In genomic region chr8:47939933-47940870, GRCm38 (mm10) we compare ENCODE assay signal across 8 mouse cellular contexts. TPM values are rescaled to one million over a fixed set of nuclear protein-coding genes. Genes with fewer than 3 reads are reported as not detected.
A peak's percentile ranks its signal among the peaks of the same experiment; 100 is the strongest.
DNase-seq lines count a peak whose midpoint lies in the region; ATAC-seq and TF ChIP-seq lines count a peak whose summit lies in the region.

No protein-coding gene starts in this region.

- WGBS in heart, embryonic 10.5 days = 71% methylated on average over 10 of the region's 10 CpGs
- 88% methylated on average over 10 of the region's 10 CpGs for WGBS in midbrain, embryonic 11.5 days
- WGBS in midbrain, postnatal 0 days = 87% methylated on average over 10 of the region's 10 CpGs
- WGBS in limb, embryonic 13.5 days = 64% methylated on average over 10 of the region's 10 CpGs

- intact Hi-C loops in heart, postnatal 36 days (cut with DNase I) = no loop called here
- intact Hi-C loops in left cerebral cortex, adult 2 months (cut with DNase I) = no loop called here

- peak overlapping the region; percentile 56; the same call in 1 of the 2 replicates for H3K27ac ChIP-seq in heart, embryonic 10.5 days
- no peak overlapping the region for H3K27ac ChIP-seq in midbrain, embryonic 11.5 days (ENCODE audit: low read depth, low read length)
- no peak overlapping the region for H3K27ac ChIP-seq in midbrain, postnatal 0 days (ENCODE audit: low read depth, low read length)
- H3K27ac ChIP-seq in limb, embryonic 13.5 days = peak overlapping the region; percentile 28
- no peak overlapping the region; the same call in 1 of the 2 replicates for H3K27ac ChIP-seq in left cerebral cortex, adult 2 months

- no peak for TF ChIP-seq CTCF in midbrain, postnatal 0 days (IDR thresholded peaks at IDR 0.05)
- no peak for TF ChIP-seq CTCF in left cerebral cortex, adult 2 months (IDR thresholded peaks at IDR 0.05)

- no peaks in the 10 kb centered on the region for H3K9me3 ChIP-seq in heart, embryonic 10.5 days
- H3K9me3 ChIP-seq in midbrain, embryonic 11.5 days (ENCODE audit: control insufficient read depth, low read length) = no peaks in the 10 kb centered on the region
- H3K9me3 ChIP-seq in midbrain, postnatal 0 days (ENCODE audit: low read length) = no peaks in the 10 kb centered on the region
- no peaks in the 10 kb centered on the region for H3K9me3 ChIP-seq in limb, embryonic 13.5 days

- no peaks in the 10 kb centered on the region for H3K27me3 ChIP-seq in heart, embryonic 10.5 days (ENCODE audit: insufficient read depth, poor library complexity, severe bottlenecking)
- H3K27me3 ChIP-seq in midbrain, embryonic 11.5 days (ENCODE audit: control insufficient read depth, insufficient read depth, low read length) = no peaks in the 10 kb centered on the region
- no peaks in the 10 kb centered on the region for H3K27me3 ChIP-seq in midbrain, postnatal 0 days (ENCODE audit: insufficient read depth, low read length)
- no peaks in the 10 kb centered on the region for H3K27me3 ChIP-seq in limb, embryonic 13.5 days

- peaks cover 38% of the 10 kb centered on the region for H3K4me1 ChIP-seq in heart, embryonic 10.5 days
- H3K4me1 ChIP-seq in midbrain, embryonic 11.5 days (ENCODE audit: control insufficient read depth, insufficient read depth, low read length) = no peaks in the 10 kb centered on the region
- no peaks in the 10 kb centered on the region for H3K4me1 ChIP-seq in midbrain, postnatal 0 days (ENCODE audit: insufficient read depth, low read length)
- peaks cover 45% of the 10 kb centered on the region for H3K4me1 ChIP-seq in limb, embryonic 13.5 days

- H3K4me3 ChIP-seq in heart, embryonic 10.5 days = no peak overlapping the region
- no peak overlapping the region for H3K4me3 ChIP-seq in midbrain, embryonic 11.5 days (ENCODE audit: low read depth, low read length)
- no peak overlapping the region for H3K4me3 ChIP-seq in midbrain, postnatal 0 days (ENCODE audit: low read depth, low read length)
- H3K4me3 ChIP-seq in limb, embryonic 13.5 days = no peak overlapping the region
- no peak overlapping the region for H3K4me3 ChIP-seq in left cerebral cortex, adult 2 months

- no peak overlapping the region for H3K9ac ChIP-seq in midbrain, embryonic 11.5 days (ENCODE audit: low read length)
- H3K9ac ChIP-seq in midbrain, postnatal 0 days (replicated peaks; ENCODE audit: low read length, poor library complexity, severe bottlenecking) = no peak overlapping the region
- H3K9ac ChIP-seq in limb, embryonic 13.5 days = no peak overlapping the region

- no peak for DNase-seq in heart, embryonic 10.5 days (ENCODE audit: low spot score)
- no peak for DNase-seq in heart, postnatal 36 days
- DNase-seq in midbrain, embryonic 11.5 days (ENCODE audit: low spot score, missing footprints) = peak; percentile 64
- no peak for DNase-seq in midbrain, postnatal 0 days (ENCODE audit: low spot score)
- DNase-seq in frontal cortex, postnatal 14 days (ENCODE audit: low spot score in 2 of 2) = no peak
- no peak for DNase-seq in left cerebral cortex, adult 2 months (ENCODE audit: extremely low spot score in 1 of 2, low spot score in 2 of 2)
- no peak for DNase-seq in spleen, adult 12 weeks (ENCODE audit: low spot score)

- no peak overlapping the region for H3K4me2 ChIP-seq in midbrain, embryonic 11.5 days
- no peak overlapping the region for H3K4me2 ChIP-seq in midbrain, postnatal 0 days (ENCODE audit: low read depth, low read length, poor library complexity, severe bottlenecking)
- H3K4me2 ChIP-seq in limb, embryonic 13.5 days (replicated peaks) = no peak overlapping the region

- ATAC-seq in midbrain, embryonic 11.5 days (ENCODE audit: low FRiP score) = no peak
- ATAC-seq in midbrain, postnatal 0 days (ENCODE audit: low FRiP score) = no peak
- no peak for ATAC-seq in limb, embryonic 13.5 days (ENCODE audit: low FRiP score, low read depth)

- H3K36me3 ChIP-seq in heart, embryonic 10.5 days = peaks cover 9% of the 10 kb centered on the region; the same call in 1 of the 2 replicates
- H3K36me3 ChIP-seq in midbrain, embryonic 11.5 days (ENCODE audit: control insufficient read depth, insufficient read depth, low read length) = no peaks in the 10 kb centered on the region
- H3K36me3 ChIP-seq in midbrain, postnatal 0 days (ENCODE audit: insufficient read depth, low read length) = no peaks in the 10 kb centered on the region
- H3K36me3 ChIP-seq in limb, embryonic 13.5 days = 0 out of 2 replicates have a peak, but pooled peaks cover 3% of the 10 kb centered on the region

RNA-seq across cellular contexts. Expression of gene Wwc2, which starts 50.5 kb away (rescaled TPM):
- polyA plus RNA-seq in heart, embryonic 10.5 days (2016; fragmentation: Nextera tagmentation; extraction: Ambion mirVana) = 16.7 and 19.2 TPM in 2 replicates
- 10 to 100 TPM; 26.1 to 28.3 TPM for total RNA-seq in heart, postnatal 36 days (2021)
- 6.0 and 6.2 TPM in 2 replicates for polyA plus RNA-seq in midbrain, embryonic 11.5 days (2014; fragmentation: Nextera tagmentation; extraction: Ambion mirVana)
- total RNA-seq in midbrain, postnatal 0 days (2014; rRNA removed) = 9.6 and 10.1 TPM in 2 replicates
- 4.0 and 4.5 TPM in 2 replicates for polyA plus RNA-seq in midbrain, postnatal 0 days (2015; fragmentation: Nextera tagmentation; extraction: Ambion mirVana)
- polyA plus RNA-seq in limb, embryonic 13.5 days (2015; fragmentation: Nextera tagmentation; extraction: Ambion mirVana) = 12.0 and 12.2 TPM in 2 replicates
- total RNA-seq in left cerebral cortex, adult 2 months (2021) = 10 to 100 TPM; 24.4 to 24.8 TPM

Comparison
In these comparisons a context has a peak if more than half of its experiments do, and no peak if none do; other contexts are left out.
1. H3K27ac ChIP-seq: peak in heart, embryonic 10.5 days (single experiment) and limb, embryonic 13.5 days (single experiment); none in midbrain, embryonic 11.5 days (single experiment), midbrain, postnatal 0 days (single experiment) and left cerebral cortex, adult 2 months (single experiment).